Mouse (Mus musculus) bone marrow, adult 2 months (tissue): Measurements from ENCODE around the gene Cyp51.

Experiments used
- CTCF ChIP-seq: fragments of 200-500 bp; IDR thresholded peaks from 2 replicates; pipeline ENCODE4 v1.5.1; 2011; ENCODE audit warnings: low read length, control low read depth; ENCODE audit not compliant: control insufficient read depth, insufficient read depth
- POLR2A ChIP-seq: fragments of 200-500 bp; IDR thresholded peaks from 2 replicates; pipeline ENCODE4 v1.6.1; 2011; ENCODE audit warnings: low read depth, mild to moderate bottlenecking, control low read depth, low read length, borderline replicate concordance; ENCODE audit not compliant: control insufficient read depth

DNA sequence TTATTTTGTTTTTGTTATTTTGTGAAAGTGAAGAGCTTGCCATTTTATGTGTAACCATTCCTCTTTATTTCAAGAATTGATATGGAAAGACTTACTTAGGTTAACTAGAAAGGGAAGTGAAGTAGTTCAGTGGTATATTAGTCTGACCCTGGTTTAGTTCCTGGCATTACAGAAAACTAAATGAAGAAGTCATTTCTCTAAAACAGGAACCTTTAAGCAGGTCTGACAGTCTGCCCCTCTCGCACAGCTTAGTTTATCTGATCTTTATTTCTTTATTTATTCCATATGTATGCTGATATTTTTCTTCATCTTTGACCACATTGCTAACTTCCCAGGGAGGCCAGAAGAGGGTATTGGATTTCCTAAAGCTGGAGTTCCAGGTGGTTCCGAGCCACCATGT lies 63.6 kb downstream of the Cyp51 start:
- TF ChIP-seq POLR2A (no peak), CTCF (no peak)
